Mouse (Mus musculus) kidney, postnatal 4 days (tissue): Measurements from ENCODE around the gene Myo18b.

Source experiments
- DNase-seq, 2 experiments: peaks; one replicate each; pipeline ENCODE4 v3.0.0; 2021; ENCODE audit warnings: mixed read lengths in 2 of 2

The Myo18b gene

DNA sequence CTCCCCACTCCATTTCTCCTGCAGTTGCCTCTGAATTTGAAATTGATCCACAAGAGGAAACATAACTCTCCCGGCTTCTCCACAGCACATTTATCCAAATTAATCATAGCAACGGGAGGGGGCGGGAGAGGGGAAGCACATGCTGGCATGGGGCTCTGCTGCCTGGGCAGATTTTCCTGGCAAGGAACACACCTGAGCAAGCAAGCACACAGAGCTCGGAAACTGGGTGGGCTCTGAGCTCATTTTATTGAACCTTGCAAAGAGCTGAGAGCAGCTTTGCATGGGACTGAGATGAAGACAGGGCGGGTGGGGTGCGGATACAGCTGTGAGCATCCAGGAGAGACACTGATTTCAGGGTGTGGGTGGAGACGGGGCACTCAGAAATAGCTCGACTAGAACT lies 229.0 kb downstream of the Myo18b start:
- no peak for DNase-seq

DNA sequence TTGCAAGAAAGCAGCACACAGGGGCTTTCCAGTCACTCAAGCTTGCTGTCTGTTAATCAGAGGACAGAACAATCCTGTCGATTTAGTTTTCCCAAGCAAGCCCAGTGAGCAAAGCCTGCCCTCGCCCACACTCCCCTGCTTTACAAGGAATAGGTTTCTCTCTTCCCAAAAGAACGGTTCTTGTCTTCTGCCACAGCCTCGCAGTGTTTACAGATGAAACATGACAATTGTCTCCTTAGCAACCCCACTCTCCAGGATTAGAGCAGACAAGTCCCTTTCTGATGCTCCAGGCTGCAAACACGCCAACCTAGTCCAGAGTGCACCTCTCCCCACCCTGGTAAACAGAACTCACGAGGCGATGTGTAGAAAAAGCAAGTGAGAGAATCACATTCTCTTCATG lies 230.5 kb downstream of the Myo18b start:
- no peak for DNase-seq

- DNase-seq: peak in 1 of 2 experiments; percentile 20
Observed at GRCm38 (mm10) chr5:112663701-112664100, 232.5 kb downstream of the Myo18b start.

GRCm38 (mm10) chr5:112660924-112661431 lies 235.2 kb downstream of the Myo18b start:
- DNase-seq: peak; percentile 14 to 43

GRCm38 (mm10) chr5:112659295-112659694 lies 236.9 kb downstream of the Myo18b start:
- no peak for DNase-seq

- no peak for DNase-seq
Observed at GRCm38 (mm10) chr5:112656811-112657210, 239.4 kb downstream of the Myo18b start.

GRCm38 (mm10) chr5:112655986-112656541 lies 240.1 kb downstream of the Myo18b start:
- peak; percentile 14 to 27 for DNase-seq

DNA sequence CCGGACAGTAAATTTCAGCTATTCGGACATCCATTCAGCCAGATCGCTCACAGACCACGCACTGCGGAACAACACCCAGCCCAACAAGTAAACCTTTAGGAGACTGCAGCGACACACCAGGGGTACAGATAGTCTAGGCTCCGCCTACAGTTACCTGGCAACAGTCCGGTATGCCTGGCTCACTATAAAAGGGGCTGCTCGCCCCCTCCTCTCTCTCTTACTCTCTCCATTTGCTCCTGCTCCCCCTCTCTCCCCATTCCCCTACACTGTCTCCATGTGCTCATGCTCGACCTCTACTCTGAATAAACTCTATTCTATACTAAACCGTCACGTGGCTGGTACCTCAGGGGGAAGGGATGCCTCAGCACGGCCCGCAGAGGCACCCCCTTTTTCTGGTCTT lies 240.6 kb downstream of the Myo18b start:
- DNase-seq: no peak

GRCm38 (mm10) chr5:112652036-112652435 lies 244.1 kb downstream of the Myo18b start:
- DNase-seq: no peak

GRCm38 (mm10) chr5:112649164-112649702 lies 246.9 kb downstream of the Myo18b start:
- DNase-seq: no peak

- DNase-seq: no peak
Observed at GRCm38 (mm10) chr5:112646871-112647270, 249.3 kb downstream of the Myo18b start.

GRCm38 (mm10) chr5:112645535-112645934 lies 250.6 kb downstream of the Myo18b start:
- no peak for DNase-seq

DNA sequence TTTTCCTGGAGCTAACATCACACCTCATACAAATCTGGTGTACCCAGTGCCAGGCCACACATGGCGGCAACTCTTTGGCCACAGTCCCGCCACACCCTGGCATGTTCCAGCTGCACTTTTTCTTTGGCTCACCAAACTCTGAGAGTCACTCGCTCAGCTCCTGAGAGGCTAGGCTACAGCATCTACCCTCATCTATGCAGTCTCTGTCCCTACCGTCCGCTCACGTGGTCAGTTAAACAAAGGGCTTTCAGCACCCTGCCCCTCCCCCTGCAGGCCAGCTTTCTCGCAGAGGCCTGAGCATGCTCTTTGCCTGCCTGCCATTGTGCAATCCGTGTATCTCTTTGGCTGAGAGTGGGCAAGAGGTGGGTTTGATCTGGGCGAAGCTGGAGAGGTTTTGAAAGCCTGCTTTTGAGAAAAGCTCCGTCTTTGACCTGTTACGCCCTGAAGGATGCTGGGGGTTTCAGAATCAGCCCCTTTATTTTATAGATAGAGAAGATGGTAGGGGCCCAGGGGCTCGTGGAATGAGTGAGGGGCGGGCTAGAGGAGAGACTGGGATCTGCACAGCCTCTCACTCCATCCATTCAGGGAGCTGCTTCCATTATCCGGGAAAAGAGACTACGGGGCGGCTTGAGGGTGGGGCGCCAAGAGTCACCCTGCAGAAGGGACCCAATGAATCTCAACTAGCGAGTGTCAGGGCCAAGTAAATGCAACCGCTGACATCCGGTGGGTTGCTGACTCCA lies 252.5 kb downstream of the Myo18b start:
- DNase-seq: peak in 1 of 2 experiments; percentile 16

GRCm38 (mm10) chr5:112642731-112643130 lies 253.4 kb downstream of the Myo18b start:
- peak; percentile 27 to 29 for DNase-seq

DNA sequence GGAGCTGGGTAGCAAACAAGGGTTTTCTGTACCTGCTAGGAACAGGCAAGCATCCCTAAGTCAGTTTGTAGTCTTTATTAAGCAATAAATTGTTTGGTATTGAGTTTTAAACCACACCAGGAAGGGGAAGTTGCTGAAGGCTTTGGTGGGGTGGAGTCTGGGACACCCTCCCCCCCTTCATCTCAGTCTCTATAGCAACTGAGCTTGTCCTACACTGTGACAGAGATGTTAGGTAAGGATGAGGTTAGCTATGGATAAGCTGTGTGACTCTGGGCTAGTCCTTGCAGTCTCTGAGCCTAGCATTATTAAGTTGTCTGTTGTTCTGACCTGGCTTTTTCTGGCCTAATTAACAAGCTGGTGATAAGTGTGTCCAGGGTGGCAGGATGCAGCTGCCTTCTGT lies 254.4 kb downstream of the Myo18b start:
- DNase-seq: no peak

DNA sequence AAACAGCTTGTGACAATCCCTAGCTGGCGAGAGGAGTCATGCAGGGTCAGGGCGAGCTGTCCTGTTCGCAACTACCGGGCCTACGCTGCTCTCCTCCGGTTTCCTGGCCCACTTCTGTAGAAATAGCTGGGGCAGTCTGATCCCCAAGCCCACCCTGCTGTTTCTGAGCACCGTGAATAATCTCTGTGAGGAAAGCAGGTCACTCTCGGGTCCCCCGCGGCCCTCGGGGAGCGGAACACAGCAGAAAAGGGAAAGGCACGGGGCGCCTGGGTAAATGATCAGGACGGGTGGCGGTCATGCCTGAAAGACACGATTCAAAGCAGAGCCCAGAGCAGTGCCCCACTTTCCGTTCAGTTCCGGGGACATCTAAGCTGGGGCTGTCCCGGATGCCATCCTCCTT lies 255.0 kb downstream of the Myo18b start:
- DNase-seq: no peak

- DNase-seq: peak; percentile 46 to 61
Observed at GRCm38 (mm10) chr5:112640651-112641050, 255.5 kb downstream of the Myo18b start.
